8 mouse cellular contexts compared by ENCODE assay signal in the genomic region with DNA sequence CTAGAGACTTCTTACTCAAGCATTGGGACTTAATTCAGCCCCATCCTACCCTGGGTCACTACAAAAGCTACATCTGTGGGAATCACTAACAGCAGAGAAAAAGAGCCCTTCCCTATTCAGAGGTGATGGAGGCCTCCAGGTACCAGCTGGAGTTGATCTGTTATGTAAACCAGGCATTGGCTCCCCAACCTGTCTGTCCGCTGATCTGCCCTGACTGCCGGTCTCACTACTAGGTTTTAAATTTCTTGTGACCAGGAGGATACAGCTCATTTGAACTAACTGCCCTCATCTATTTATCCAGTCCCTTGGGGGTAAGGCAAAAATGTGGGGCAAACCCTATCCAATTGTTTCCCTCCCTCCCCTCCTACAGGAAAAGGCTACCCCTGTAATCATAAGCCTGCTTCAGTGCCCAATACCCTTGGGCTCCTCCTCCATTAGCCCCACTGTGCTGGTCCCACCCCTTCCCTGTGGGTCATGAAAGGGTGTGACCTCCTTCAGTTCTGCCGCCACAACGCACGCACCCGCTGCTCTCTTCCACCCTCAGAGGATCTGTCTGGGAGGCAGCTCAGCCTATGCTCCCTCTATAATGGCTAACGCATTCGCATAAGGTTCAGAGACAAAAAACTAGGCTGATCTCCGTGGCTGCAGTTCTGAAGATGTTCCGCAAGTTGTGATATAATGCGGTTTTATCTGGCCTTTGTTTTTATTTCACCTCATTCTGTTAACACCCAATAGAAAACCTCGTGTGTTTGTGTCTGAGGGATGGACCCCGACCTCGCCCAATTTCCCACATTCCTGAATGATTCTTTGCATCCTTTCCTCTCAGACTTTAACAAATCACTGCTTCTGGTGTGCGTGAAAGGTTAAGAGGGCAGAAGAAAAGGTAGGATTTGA. TPM values are rescaled to one million over a fixed set of nuclear protein-coding genes. Genes with fewer than 3 reads are reported as not detected.
A peak's percentile ranks its signal among the peaks of the same experiment; 100 is the strongest.
DNase-seq lines count a peak whose midpoint lies in the region; TF ChIP-seq lines count a peak whose summit lies in the region.

No protein-coding gene starts in this region.

- peaks cover 52% of the 10 kb centered on the region for H3K4me1 ChIP-seq in E14TG2a.4 (replicated peaks; ENCODE audit: low read depth, low read length)
- H3K4me1 ChIP-seq in heart, adult 2 months (ENCODE audit: control insufficient read depth, insufficient read depth, low read length), result peaks cover 6% of the 10 kb centered on the region; the same call in 1 of the 2 replicates

- intact Hi-C loops in heart, adult 2 months (cut with DNase I), result no loop called here

- WGBS in heart, adult 2 months, result 34% methylated on average over 15 of the region's 15 CpGs
- 20% methylated on average over 15 of the region's 15 CpGs for WGBS in macrophage (ENCODE audit: missing documents)

- TF ChIP-seq EP300 in heart, adult 2 months (IDR thresholded peaks at IDR 0.05; ENCODE audit: insufficient read depth, low read depth, low read length), result no peak

- no peaks in the 10 kb centered on the region for H3K27me3 ChIP-seq in E14TG2a.4 (ENCODE audit: insufficient read depth, low read length)
- H3K27me3 ChIP-seq in heart, adult 2 months (ENCODE audit: control insufficient read depth, insufficient read depth, low read length), result no peaks in the 10 kb centered on the region

- H3K9ac ChIP-seq in heart, adult 2 months (ENCODE audit: low read depth, low read length), result peak overlapping the region; percentile 17; the same call in 1 of the 2 replicates

- H3K79me2 ChIP-seq in heart, adult 2 months (replicated peaks; ENCODE audit: control insufficient read depth, insufficient read depth, low read length), result no peaks in the 10 kb centered on the region
- H3K79me2 ChIP-seq in macrophage (ENCODE audit: inconsistent target), result peaks cover 14% of the 10 kb centered on the region

- peak overlapping the region; percentile 7 for H3K27ac ChIP-seq in heart, adult 2 months
- H3K27ac ChIP-seq in macrophage, result peak overlapping the region; percentile 73

- H3K36me3 ChIP-seq in E14TG2a.4 (ENCODE audit: insufficient read depth, low read length), result peaks cover 7% of the 10 kb centered on the region; the same call in 1 of the 2 replicates
- no peaks in the 10 kb centered on the region for H3K36me3 ChIP-seq in heart, adult 2 months (ENCODE audit: control insufficient read depth, insufficient read depth, low read length)
- H3K36me3 ChIP-seq in macrophage (ENCODE audit: inconsistent target), result no peaks in the 10 kb centered on the region

- H3K9me3 ChIP-seq in E14TG2a.4 (ENCODE audit: low read length), result no peaks in the 10 kb centered on the region

- TF ChIP-seq POLR2A in heart, adult 2 months (IDR thresholded peaks at IDR 0.05; ENCODE audit: insufficient read depth, low read depth, low read length), result peak; percentile 68; the same call in 1 of the 2 replicates

- H3K4me3 ChIP-seq in E14TG2a.4 (replicated peaks; ENCODE audit: low read length) (peak overlapping the region; percentile 94), macrophage (ENCODE audit: inconsistent target) (peak overlapping the region; percentile 84)
- peak overlapping the region; percentile 38 for H3K4me3 ChIP-seq in heart, adult 2 months

- DNase-seq in A20 (ENCODE audit: low read depth, low spot score), result peak; percentile 81
- DNase-seq in cerebellum, postnatal 36 days, result peak; percentile 57 to 64
- peak; percentile 52 to 68 for DNase-seq in heart, adult 2 months
- DNase-seq in kidney, postnatal 10 days, result peak; percentile 57
- peak; percentile 45 for DNase-seq in skeletal muscle tissue, adult 2 months (ENCODE audit: low read depth, low spot score)
- DNase-seq in layer of hippocampus, adult 18-20 months (ENCODE audit: low spot score in 2 of 2), result no peak

- TF ChIP-seq CTCF in E14TG2a.4 (conservative IDR thresholded peaks at IDR 0.05; ENCODE audit: low read length), result no peak
- no peak for TF ChIP-seq CTCF in heart, adult 2 months (IDR thresholded peaks at IDR 0.05)

RNA-seq across cellular contexts. Expression of gene Tmsb10, which starts 2.1 kb away (rescaled TPM):
- total RNA-seq in heart, adult 2 months (2021), result 10 to 100 TPM; 73.8 to 96.5 TPM
- polyA plus RNA-seq in heart, adult 2 months (2012; rRNA removed), result 29.8 and 36.4 TPM in 2 replicates
- 100 to 1,000 TPM in 5 of 26 experiments, 10 to 100 TPM in 21; 25.9 to 371 (median 55.7) TPM for total RNA-seq in macrophage (2018; cell fraction: chromatin; rRNA removed)
- 1,000 to 10,000 TPM in 24 of 26 experiments, 100 to 1,000 TPM in 2; 980 to 3,153 (median 1,603) TPM for total RNA-seq in macrophage (2018; cell fraction: cytosol; rRNA removed)
- 100 to 1,000 TPM in 25 of 26 experiments, 10 to 100 TPM in 1; 81.9 to 542 (median 303) TPM for total RNA-seq in macrophage (2018; cell fraction: nucleus; rRNA removed)
- 1,065 to 2,086 TPM (median 1,228 TPM) in 3 replicates for polyA plus RNA-seq in macrophage (2018)
- 100 to 1,000 TPM; 264 to 325 TPM for total RNA-seq in layer of hippocampus, adult 18-20 months (2021)

RNA-seq across cellular contexts. Expression of gene Kcmf1, which starts 56.7 kb away (rescaled TPM):
- 100 to 1,000 TPM in 1 of 2 experiments, 10 to 100 TPM in 1; 95.7 to 107 TPM for total RNA-seq in heart, adult 2 months (2021)
- 114 and 185 TPM in 2 replicates for polyA plus RNA-seq in heart, adult 2 months (2012; rRNA removed)
- total RNA-seq in macrophage (2018; cell fraction: chromatin; rRNA removed), result 100 to 1,000 TPM in 2 of 26 experiments, 10 to 100 TPM in 24; 45.9 to 114 (median 67.6) TPM
- total RNA-seq in macrophage (2018; cell fraction: cytosol; rRNA removed), result 10 to 100 TPM; 46.6 to 90.4 (median 62.1) TPM
- 10 to 100 TPM; 40.7 to 79.7 (median 64.2) TPM for total RNA-seq in macrophage (2018; cell fraction: nucleus; rRNA removed)
- 43.9 to 55.0 TPM (median 51.8 TPM) in 3 replicates for polyA plus RNA-seq in macrophage (2018)
- 10 to 100 TPM; 64.2 to 65.8 TPM for total RNA-seq in layer of hippocampus, adult 18-20 months (2021)

Comparison
In these comparisons a context has a peak if more than half of its experiments do, and no peak if none do; other contexts are left out.
1. DNase-seq: peak in A20 (single experiment), cerebellum, postnatal 36 days (2 of 2), heart, adult 2 months (2 of 2), kidney, postnatal 10 days (single experiment) and skeletal muscle tissue, adult 2 months (single experiment); none in layer of hippocampus, adult 18-20 months (0 of 2).
2. H3K4me3 ChIP-seq: peak in every context shown above with its lines; median percentile 94 in E14TG2a.4; 84 in macrophage; 38 in heart, adult 2 months.